Mouse (Mus musculus) stomach, postnatal 0 days (tissue): ENCODE measurements around the gene Cox8b. TPM values are rescaled to one million over a fixed set of nuclear protein-coding genes. Genes with fewer than 3 reads are reported as not detected.
A peak's percentile ranks its signal among the peaks of the same experiment; 100 is the strongest.

ENCODE experiments used
- ATAC-seq: fragments of 200-750 bp; cut with Nextera tagmentation; 2 replicates; pipeline ENCODE4 v1.8.0; 2017; ENCODE audit not compliant: low FRiP score, low TSS enrichment
- DNase-seq: peaks from one replicate; pipeline ENCODE4 v3.0.0-alpha.2; 2016; ENCODE audit warnings: low spot score
- H3K27ac ChIP-seq: fragments of 300-500 bp; sonication (generic); replicated peaks from 2 replicates; pipeline ENCODE4 v1.5.1; 2014; ENCODE audit warnings: mild to moderate bottlenecking, control low read depth
- H3K27me3 ChIP-seq: fragments of 300-500 bp; sonication (generic); 2 replicates; pipeline ENCODE4 v1.6.1; 2014; ENCODE audit warnings: low read length; ENCODE audit not compliant: control insufficient read depth, insufficient read depth
- H3K36me3 ChIP-seq: fragments of 300-500 bp; sonication (generic); 2 replicates; pipeline ENCODE4 v1.6.1; 2014; ENCODE audit warnings: low read length, mixed read lengths; ENCODE audit not compliant: control insufficient read depth, insufficient read depth
- H3K4me1 ChIP-seq: fragments of 300-500 bp; sonication (generic); replicated peaks from 2 replicates; pipeline ENCODE4 v1.6.1; 2014; ENCODE audit warnings: antibody characterized with exemption; ENCODE audit not compliant: control insufficient read depth, insufficient read depth
- H3K4me2 ChIP-seq: fragments of 300-500 bp; sonication (generic); replicated peaks from 2 replicates; pipeline ENCODE4 v1.6.1; 2014; ENCODE audit warnings: low read depth, mild to moderate bottlenecking, control low read depth, moderate library complexity
- H3K4me3 ChIP-seq: fragments of 300-500 bp; sonication (generic); 2 replicates; pipeline ENCODE4 v1.5.1; 2014; ENCODE audit warnings: low read depth, low read length, control low read depth
- H3K9ac ChIP-seq: fragments of 300-500 bp; sonication (generic); 2 replicates; pipeline ENCODE4 v1.6.1; 2014; ENCODE audit warnings: mild to moderate bottlenecking, low read length, control low read depth, mixed read lengths
- H3K9me3 ChIP-seq: fragments of 300-500 bp; sonication (generic); 2 replicates; pipeline ENCODE4 v1.6.1; 2016; ENCODE audit warnings: low read length; ENCODE audit not compliant: control insufficient read depth
- CTCF ChIP-seq: IDR thresholded peaks from 2 replicates; pipeline ENCODE4 v1.5.1; 2016; ENCODE audit warnings: antibody characterized with exemption, low read depth, mild to moderate bottlenecking, moderate library complexity
- EP300 ChIP-seq: optimal IDR thresholded peaks from 2 replicates; pipeline ENCODE3; 2016; ENCODE audit warnings: antibody characterized with exemption
- WGBS: fragments of 180-500 bp; shearing (Covaris S2); extraction: QIAGEN DNeasy Blood & Tissue Kit; methylation state at CpG from one replicate; pipeline ENCODE4 v1.1.7; 2014; 5-methylcytosine and 5-hydroxymethylcytosine counted together
- polyA plus RNA-seq: library from polyadenylated mRNA; unstranded; fragments of >200 nt; fragmentation: Nextera tagmentation; extraction: Ambion mirVana; gene quantifications from 2 replicates; pipeline ENCODE4 v1.2.1, GENCODE M21; 2015

Cox8b gene
- polyA plus RNA-seq, 1 experiment from 2014 or later = 1.3 TPM

DNA sequence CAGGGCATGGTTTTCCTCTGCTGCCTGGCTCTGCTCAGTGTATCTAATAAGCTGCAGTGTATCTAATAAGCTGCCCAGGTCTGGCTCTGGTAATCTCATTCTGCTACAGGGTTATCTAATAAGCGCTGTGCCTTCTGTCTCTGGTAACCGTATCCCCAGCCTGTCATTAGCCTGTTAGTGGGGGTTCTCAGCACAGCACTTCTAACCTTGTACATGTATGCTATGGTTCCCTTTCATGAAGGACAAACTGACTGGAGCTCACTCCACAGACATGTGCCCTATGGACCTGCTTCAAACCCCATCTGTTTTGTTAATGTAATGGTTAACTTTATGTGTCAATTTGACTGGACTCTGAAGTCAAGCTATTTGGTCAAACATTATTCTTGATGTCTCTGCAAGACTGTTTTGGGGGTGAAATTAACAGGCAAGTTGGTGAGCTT lies 5.4 kb upstream of the Cox8b start:
- 0 out of 2 replicates have a peak, but pooled peaks cover 3% of the 10 kb centered on the region for H3K4me1 ChIP-seq
- 67% methylated on average over 2 of the region's 2 CpGs for WGBS
- H3K27ac ChIP-seq = no peak overlapping the region
- no peaks in the 10 kb centered on the region for H3K9me3 ChIP-seq
- DNase-seq = no peak
- H3K4me3 ChIP-seq = no peak overlapping the region
- ATAC-seq = no peak
- H3K9ac ChIP-seq = no peak overlapping the region
- H3K4me2 ChIP-seq = no peak overlapping the region
- no peaks in the 10 kb centered on the region for H3K27me3 ChIP-seq
- no peaks in the 10 kb centered on the region for H3K36me3 ChIP-seq
- no peak for TF ChIP-seq EP300
- TF ChIP-seq CTCF = no peak

DNA sequence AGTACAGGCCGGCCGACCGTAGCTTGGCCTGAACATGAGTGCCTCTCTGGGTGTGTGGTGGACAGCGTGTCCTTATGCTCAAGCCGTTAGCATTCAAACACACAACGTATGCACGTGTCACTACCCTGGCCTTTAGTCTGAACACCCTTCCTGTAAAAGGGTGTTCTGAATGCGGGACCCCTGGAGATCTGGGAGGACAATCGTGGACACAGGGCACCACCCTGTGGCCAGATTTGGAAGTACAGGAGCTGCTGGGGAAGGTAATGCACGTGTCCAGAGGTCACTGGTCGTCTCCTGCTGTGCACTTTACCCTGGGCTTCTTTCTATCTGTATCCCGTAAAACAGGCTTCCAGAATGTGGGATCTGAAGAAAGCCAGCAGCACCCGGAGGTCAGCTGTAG lies 3.0 kb upstream of the Cox8b start:
- no peak overlapping the region for H3K9ac ChIP-seq
- 27% methylated on average over 13 of the region's 13 CpGs for WGBS

DNA sequence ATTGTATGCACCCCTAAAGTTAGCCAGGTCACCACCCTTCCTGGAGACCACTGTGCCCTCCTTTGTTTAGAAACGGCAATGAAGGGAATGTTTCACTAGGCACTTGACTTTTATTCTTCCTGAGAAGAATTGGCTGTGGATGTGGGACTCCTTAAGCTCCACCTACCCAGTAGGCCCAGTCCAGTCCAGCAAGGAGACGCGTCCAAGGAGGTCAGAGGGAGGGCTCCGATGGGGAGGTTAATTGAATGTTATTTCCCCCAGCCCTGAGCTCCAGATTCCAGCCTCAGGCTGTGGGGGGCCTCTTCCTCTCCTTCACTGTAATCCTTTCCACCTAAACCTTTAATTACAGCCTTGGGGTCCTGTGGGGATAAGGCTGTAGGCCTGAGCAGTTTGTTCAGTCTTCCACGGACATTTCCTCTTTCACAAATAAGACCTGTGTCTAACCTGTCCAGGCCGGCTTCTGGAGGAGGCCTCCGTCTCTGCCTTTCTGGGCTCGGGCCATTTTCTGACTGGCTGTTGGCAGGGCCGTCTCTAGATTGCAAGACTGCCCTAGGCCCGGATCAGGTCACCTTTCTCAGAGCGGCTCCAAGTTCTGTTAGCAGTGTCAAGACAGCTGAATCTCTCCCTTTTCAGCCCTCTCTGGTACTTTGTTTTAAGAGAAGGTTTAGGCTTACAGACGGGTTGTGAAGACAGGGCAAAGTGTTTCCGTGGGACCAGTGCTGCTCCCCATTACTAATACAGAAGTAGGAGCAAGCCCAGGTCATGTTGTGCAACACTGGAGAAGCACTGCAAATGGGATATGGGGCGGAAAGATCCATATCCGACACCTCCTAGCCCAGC lies 2.0 kb upstream of the Cox8b start:
- Histone ChIP-seq H3K4me3 (no peak overlapping the region), H3K9me3 (no peaks in the 10 kb centered on the region), H3K27me3 (no peaks in the 10 kb centered on the region), H3K36me3 (peaks cover 7% of the 10 kb centered on the region; the same call in 1 of the 2 replicates), H3K9ac (0 out of 2 replicates have a peak overlapping the region, but pooled peaks have one; percentile 18), H3K4me1 (no peaks in the 10 kb centered on the region), H3K27ac (no peak overlapping the region), H3K4me2 (no peak overlapping the region)
- no peak for ATAC-seq
- DNase-seq = no peak
- 75% methylated on average over 15 of the region's 15 CpGs for WGBS
- TF ChIP-seq EP300 (no peak), CTCF (no peak)

More for the DNA sequence above, 3.0 kb upstream of the Cox8b start:
- no peak overlapping the region for H3K4me3 ChIP-seq
- TF ChIP-seq EP300 (no peak), CTCF (peak; percentile 94)
- H3K4me1 ChIP-seq = no peaks in the 10 kb centered on the region
- DNase-seq (peak; percentile 79), ATAC-seq (peak; percentile 64)
- no peaks in the 10 kb centered on the region for H3K27me3 ChIP-seq
- H3K9me3 ChIP-seq = no peaks in the 10 kb centered on the region
- H3K36me3 ChIP-seq = peaks cover 3% of the 10 kb centered on the region; the same call in 1 of the 2 replicates
- H3K27ac ChIP-seq = no peak overlapping the region
- no peak overlapping the region for H3K4me2 ChIP-seq

DNA sequence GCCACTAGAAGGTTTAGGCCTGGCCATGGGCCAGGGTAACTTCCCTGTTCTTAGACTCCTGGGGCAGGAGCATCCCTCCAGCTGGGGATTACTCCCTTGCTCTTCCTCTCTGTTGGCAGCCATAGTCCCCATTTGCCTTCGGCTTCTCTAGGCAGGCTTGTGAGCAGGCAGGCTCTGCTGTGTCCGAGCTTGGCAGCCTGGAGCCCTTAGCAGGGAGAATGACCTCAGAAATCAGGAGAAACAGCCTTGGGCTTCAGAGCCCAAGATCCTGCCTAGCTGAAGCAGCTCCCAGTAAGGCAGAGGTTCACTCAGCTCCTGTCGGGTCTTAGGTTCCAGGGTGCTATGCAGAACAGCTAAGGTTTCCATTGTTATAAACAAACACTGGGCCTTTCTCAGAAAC lies 1.1 kb downstream of the Cox8b start:
- no peak for ATAC-seq
- Histone ChIP-seq H3K9me3 (no peaks in the 10 kb centered on the region), H3K27me3 (no peaks in the 10 kb centered on the region), H3K4me1 (no peaks in the 10 kb centered on the region), H3K9ac (peak overlapping the region; percentile 35; the same call in 1 of the 2 replicates), H3K27ac (no peak overlapping the region), H3K36me3 (peaks cover 14% of the 10 kb centered on the region), H3K4me3 (no peak overlapping the region), H3K4me2 (no peak overlapping the region)
- 66% methylated on average over 3 of the region's 3 CpGs for WGBS
- TF ChIP-seq CTCF (no peak), EP300 (no peak)
- DNase-seq = no peak

DNA sequence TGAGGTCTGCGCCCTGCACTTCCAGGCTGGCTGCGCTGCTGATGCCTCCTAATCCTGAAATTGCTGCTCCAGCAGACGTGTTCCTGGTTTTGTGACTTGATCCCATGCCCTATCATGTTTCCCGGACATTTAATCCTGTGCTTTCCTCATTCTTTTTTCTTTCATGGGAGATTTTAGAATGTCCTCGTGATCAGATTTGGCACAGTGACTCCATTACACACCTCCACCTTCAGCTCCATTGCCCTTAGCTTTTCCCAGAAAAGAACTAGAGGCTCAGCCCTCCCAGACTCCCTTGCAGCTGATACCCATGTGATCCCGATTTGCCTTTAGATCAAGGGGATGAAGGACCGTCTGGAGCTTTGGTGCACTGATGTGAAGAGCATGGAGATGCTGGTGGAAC lies 2.4 kb downstream of the Cox8b start:
- ATAC-seq (no peak), DNase-seq (no peak)
- Histone ChIP-seq H3K9me3 (no peaks in the 10 kb centered on the region), H3K36me3 (peaks cover 19% of the 10 kb centered on the region), H3K9ac (no peak overlapping the region), H3K4me3 (no peak overlapping the region), H3K27ac (no peak overlapping the region), H3K4me1 (no peaks in the 10 kb centered on the region), H3K27me3 (no peaks in the 10 kb centered on the region), H3K4me2 (no peak overlapping the region)
- TF ChIP-seq EP300 = no peak
- no peak for TF ChIP-seq CTCF
- 86% methylated on average over 7 of the region's 7 CpGs for WGBS

DNA sequence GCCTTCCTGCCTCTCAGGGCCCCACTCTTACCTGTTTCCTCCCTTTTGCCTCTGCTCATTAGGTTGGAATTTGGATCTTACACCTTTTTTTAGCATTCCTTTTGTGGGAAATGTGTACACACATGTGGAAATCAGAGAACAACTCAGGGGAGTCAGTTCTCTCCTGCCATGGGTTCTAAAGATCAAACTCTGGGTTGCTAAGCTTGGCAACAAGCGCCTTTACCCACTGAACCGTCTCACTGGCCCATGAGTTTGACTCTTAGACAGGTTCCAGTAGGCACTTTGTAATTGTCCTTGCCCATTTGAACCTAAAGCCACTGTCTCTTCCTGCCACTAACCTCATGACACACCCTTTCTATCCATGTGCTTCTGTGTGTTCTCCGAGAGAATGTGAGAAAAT lies 5.6 kb downstream of the Cox8b start:
- WGBS = 89% methylated on average over 3 of the region's 3 CpGs
- Histone ChIP-seq H3K27ac (no peak overlapping the region), H3K36me3 (peaks cover 29% of the 10 kb centered on the region), H3K9ac (no peak overlapping the region), H3K9me3 (no peaks in the 10 kb centered on the region), H3K4me2 (no peak overlapping the region), H3K27me3 (no peaks in the 10 kb centered on the region), H3K4me3 (no peak overlapping the region), H3K4me1 (no peaks in the 10 kb centered on the region)
- no peak for DNase-seq
- TF ChIP-seq EP300 (no peak), CTCF (no peak)
- ATAC-seq = no peak
